Mouse (Mus musculus): ENCODE results near the gene Cuedc1. TPM values are rescaled to one million over a fixed set of nuclear protein-coding genes. Genes with fewer than 3 reads are reported as not detected.

Gene Cuedc1
- polyA plus RNA-seq (2012; rRNA removed): 48.4 and 53.1 TPM in 2 replicates

DNA sequence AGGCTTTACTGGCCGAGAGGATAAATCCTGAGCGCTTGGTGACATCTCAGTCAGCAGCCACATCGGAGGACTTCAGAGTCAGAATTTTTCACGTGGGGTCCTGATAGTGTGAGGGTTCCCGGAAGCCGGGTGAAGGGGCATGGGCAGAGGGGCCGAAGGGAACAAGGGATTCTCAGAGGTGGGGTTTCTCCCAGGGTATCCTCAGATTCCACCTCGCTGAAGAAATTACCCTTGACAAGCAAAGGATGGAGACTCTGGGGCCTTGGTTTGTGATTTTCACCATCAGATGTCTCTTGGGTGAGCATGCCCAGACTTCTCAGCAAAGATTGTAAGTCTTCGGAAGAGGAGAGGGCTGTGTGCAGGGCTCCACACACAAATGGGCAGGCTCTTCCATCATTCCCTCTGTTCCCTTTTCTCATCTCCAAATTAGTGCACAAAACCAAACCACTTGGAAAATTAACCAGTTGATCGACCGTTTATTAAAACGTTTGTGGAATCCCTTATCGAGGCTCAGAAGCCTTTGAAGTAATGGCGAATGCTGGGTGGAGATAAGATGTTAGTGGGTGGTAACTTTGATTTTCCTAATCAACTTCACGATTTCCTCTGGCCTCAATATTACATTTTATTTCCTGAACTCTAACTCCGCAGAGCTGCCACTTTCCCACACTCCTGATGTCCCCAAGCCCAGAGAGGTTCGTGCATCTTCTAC lies at the start of gene Cuedc1:
Gene Cuedc1, plus strand, starts transcription at position 38 of the 709 bp plus-strand sequence.

DNA sequence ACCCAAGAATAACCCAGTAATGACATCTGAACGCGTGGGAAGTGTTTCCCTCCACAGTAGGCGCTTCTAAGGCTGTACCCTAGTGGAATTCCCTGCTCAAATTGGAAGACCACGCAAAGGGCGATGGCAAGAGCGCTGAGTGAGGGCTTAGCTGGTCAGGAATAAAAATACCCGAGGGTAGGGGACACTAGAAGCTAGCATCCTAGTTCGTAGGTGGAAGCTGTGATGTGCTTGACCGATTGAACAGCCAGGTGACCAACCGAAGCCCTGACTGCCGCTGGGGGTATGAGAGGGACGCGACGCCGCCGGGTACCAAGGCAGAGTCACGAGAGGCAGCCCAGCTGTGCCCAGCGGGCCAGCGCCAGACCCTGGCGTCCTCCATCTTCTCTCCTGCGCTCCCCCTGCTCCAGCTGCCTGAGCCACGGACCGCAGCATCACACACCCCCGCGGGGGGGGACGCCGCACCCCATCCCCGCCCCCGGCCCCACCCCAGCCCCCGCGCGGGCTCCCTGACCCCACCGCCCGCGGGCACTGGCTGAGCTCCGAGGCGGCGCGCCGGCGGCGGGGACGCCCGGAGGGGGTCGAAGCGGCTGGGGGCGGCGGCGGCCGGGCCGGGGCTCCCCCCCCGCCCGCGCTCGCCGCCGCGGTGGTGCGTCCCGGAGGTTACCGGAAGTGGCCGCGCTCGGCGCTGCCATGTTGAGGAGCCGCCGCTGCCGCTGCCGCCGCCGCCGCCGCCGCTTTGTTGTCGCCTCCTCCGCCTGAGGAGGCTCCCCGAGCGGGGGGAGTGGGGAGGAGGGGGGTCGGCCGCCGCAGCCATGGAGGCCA lies 30.1 kb upstream of the Cuedc1 start, which contains the start of gene Vezf1:
Gene Vezf1, plus strand, starts transcription at position 694 of the 825 bp plus-strand sequence.

DNA sequence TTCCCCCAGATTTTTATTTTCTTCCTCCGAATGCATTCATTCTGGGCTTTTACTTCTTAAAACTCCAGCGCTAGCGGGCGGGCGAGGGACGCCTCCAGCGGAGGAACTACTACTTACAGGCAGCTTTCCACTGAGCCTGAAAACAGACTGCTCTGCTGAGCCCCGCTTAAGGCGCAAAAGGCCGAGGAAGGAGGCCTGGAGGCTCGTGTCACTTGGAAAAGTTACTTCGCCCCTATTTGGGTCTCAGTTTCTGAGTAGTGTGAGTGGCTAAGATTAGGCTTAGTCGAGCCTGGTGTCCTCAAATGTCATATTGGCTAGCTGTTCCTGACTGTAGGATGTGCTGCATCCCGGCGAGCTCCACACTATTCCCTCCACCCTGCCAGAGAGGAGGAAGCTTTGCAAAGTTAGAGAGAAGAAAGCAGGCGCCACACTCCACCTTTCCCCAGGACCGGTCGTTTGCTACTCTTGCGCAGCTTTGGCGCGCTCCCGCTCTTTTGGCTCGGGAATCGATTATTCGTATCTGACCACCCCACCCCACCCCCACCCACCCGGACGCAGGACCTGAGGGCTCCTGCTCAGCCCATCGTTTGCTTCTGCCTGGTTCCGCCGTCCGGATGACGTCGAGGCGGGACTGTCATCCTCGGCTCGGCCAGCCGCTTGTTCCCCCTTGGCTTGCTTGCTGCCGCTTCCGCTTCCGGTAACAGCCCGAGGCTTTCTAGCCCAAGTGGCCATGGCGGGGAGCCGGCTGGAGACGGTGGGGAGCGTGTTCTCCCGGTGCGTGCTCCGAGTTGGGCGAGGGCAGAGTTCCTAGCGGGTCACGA lies 106.1 kb downstream of the Cuedc1 start, which contains the start of gene Mrps23:
Gene Mrps23, plus strand, starts transcription at position 677 of the 821 bp plus-strand sequence.

Other genes starting within 250 kb of the Cuedc1 start
- gene Mks1, start 244.8 kb upstream of the Cuedc1 start, polyA plus RNA-seq (2012; rRNA removed): 25.0 and 26.8 TPM in 2 replicates
- gene Epx, start 222.5 kb upstream of the Cuedc1 start, polyA plus RNA-seq (2012; rRNA removed): 0.20 and 0.24 TPM in 2 replicates
- gene Olfr462, start 205.8 kb upstream of the Cuedc1 start, polyA plus RNA-seq (2012; rRNA removed): not detected in 2 replicates
- not detected in 2 replicates for gene Olfr463, start 200.7 kb upstream of the Cuedc1 start, polyA plus RNA-seq (2012; rRNA removed)
- 0.17 and 0.21 TPM in 2 replicates for gene Olfr464, start 177.1 kb upstream of the Cuedc1 start, polyA plus RNA-seq (2012; rRNA removed)
- gene Dynll2, start 110.5 kb upstream of the Cuedc1 start, polyA plus RNA-seq (2012; rRNA removed): 292 and 295 TPM in 2 replicates
- 551 and 648 TPM in 2 replicates for gene Srsf1, start 50.7 kb upstream of the Cuedc1 start, polyA plus RNA-seq (2012; rRNA removed)
- gene Vezf1, start 29.8 kb upstream of the Cuedc1 start, polyA plus RNA-seq (2012; rRNA removed): 46.8 and 51.8 TPM in 2 replicates
- gene Mrps23, start 106.3 kb downstream of the Cuedc1 start, polyA plus RNA-seq (2012; rRNA removed): 81.5 and 93.0 TPM in 2 replicates
- 0.23 and 0.33 TPM in 2 replicates for gene Ccdc182, start 196.0 kb downstream of the Cuedc1 start, polyA plus RNA-seq (2012; rRNA removed)